Mouse (Mus musculus): ENCODE measurements around the gene Zscan26. TPM values are rescaled to one million over a fixed set of nuclear protein-coding genes. Genes with fewer than 3 reads are reported as not detected.

The Zscan26 gene
- total and polyA plus RNA-seq, 3 experiments: 3.4 to 43.6 (median 34.7) TPM

GRCm38 (mm10) chr13:21395623-21396022 lies 57.9 kb downstream of the Zscan26 start:
- ATAC-seq (ENCODE audit: extremely low read depth, insufficient number of reproducible peaks, low FRiP score, poor library complexity, severe bottlenecking) (no peak), DNase-seq (ENCODE audit: low spot score) (no peak)
- TF ChIP-seq CTCF (IDR thresholded peaks at IDR 0.05; ENCODE audit: low read depth, low read length): no peak
- no peak for TF ChIP-seq GATA2 (IDR thresholded peaks at IDR 0.05; ENCODE audit: borderline replicate concordance, low read depth, low read length)
- no peak for TF ChIP-seq GATA1 (IDR thresholded peaks at IDR 0.05; ENCODE audit: borderline replicate concordance, low read length)
- no peak for TF ChIP-seq TAL1 (conservative IDR thresholded peaks at IDR 0.05; ENCODE audit: low read depth, low read length)
- TF ChIP-seq POLR2AphosphoS5 (IDR thresholded peaks at IDR 0.05; ENCODE audit: insufficient replicate concordance, low read depth, low read length): no peak
- Histone ChIP-seq H3K36me3 (replicated peaks) (peaks cover 82% of the 10 kb centered on the region), H3K9me3 (replicated peaks) (no peaks in the 10 kb centered on the region), H3K4me3 (ENCODE audit: low read depth, low read length) (no peak overlapping the region), H3K4me1 (ENCODE audit: insufficient read depth, low read depth, low read length) (peaks cover 11% of the 10 kb centered on the region), H3K27me3 (ENCODE audit: insufficient read depth, low read length) (no peaks in the 10 kb centered on the region)

- ATAC-seq (ENCODE audit: extremely low read depth, insufficient number of reproducible peaks, low FRiP score, poor library complexity, severe bottlenecking): no peak
- no peaks in the 10 kb centered on the region for H3K27me3 ChIP-seq (ENCODE audit: insufficient read depth, low read length)
- no peak overlapping the region for H3K4me3 ChIP-seq (ENCODE audit: low read depth, low read length)
- TF ChIP-seq GATA2 (IDR thresholded peaks at IDR 0.05; ENCODE audit: borderline replicate concordance, low read depth, low read length): no peak
- TF ChIP-seq POLR2AphosphoS5 (IDR thresholded peaks at IDR 0.05; ENCODE audit: insufficient replicate concordance, low read depth, low read length): no peak
- no peak for TF ChIP-seq CTCF (IDR thresholded peaks at IDR 0.05; ENCODE audit: low read depth, low read length)
- no peak for TF ChIP-seq TAL1 (conservative IDR thresholded peaks at IDR 0.05; ENCODE audit: low read depth, low read length)
- TF ChIP-seq GATA1 (IDR thresholded peaks at IDR 0.05; ENCODE audit: borderline replicate concordance, low read length): no peak
- H3K9me3 ChIP-seq (replicated peaks): no peaks in the 10 kb centered on the region
- H3K36me3 ChIP-seq (replicated peaks): peaks cover 83% of the 10 kb centered on the region
- H3K4me1 ChIP-seq (ENCODE audit: insufficient read depth, low read depth, low read length): peaks cover 10% of the 10 kb centered on the region
- no peak for DNase-seq (ENCODE audit: low spot score)
These were observed 58.3 kb downstream of the Zscan26 start for GRCm38 (mm10) chr13:21395211-21395610.

Other genes with a start within 250 kb of the Zscan26 start
- gene Gpx5, start 161.0 kb downstream of the Zscan26 start, total RNA-seq (2014; fragmentation: Nextera tagmentation): not detected in 2 replicates
- gene Gpx5, start 161.0 kb downstream of the Zscan26 start, total RNA-seq (2017): 0.11 TPM in 1 of 2 replicates, not detected in the other
- gene Gpx5, start 161.0 kb downstream of the Zscan26 start, polyA plus RNA-seq (2012): not detected in 2 replicates
- gene Gpx6, start 141.6 kb downstream of the Zscan26 start, total RNA-seq (2014; fragmentation: Nextera tagmentation): not detected in 2 replicates
- gene Gpx6, start 141.6 kb downstream of the Zscan26 start, total RNA-seq (2017): 0.11 and 0.29 TPM in 2 replicates
- not detected in 2 replicates for gene Gpx6, start 141.6 kb downstream of the Zscan26 start, polyA plus RNA-seq (2012)
- gene Olfr1367, start 106.8 kb downstream of the Zscan26 start, total RNA-seq (2014; fragmentation: Nextera tagmentation): not detected in 2 replicates
- 0.44 TPM in 1 of 2 replicates, not detected in the other for gene Olfr1367, start 106.8 kb downstream of the Zscan26 start, total RNA-seq (2017)
- gene Olfr1367, start 106.8 kb downstream of the Zscan26 start, polyA plus RNA-seq (2012): not detected in 2 replicates
- gene Zscan12, start 90.9 kb downstream of the Zscan26 start, total RNA-seq (2014; fragmentation: Nextera tagmentation): 10.7 and 14.6 TPM in 2 replicates
- gene Zscan12, start 90.9 kb downstream of the Zscan26 start, total RNA-seq (2017): 16.2 and 16.8 TPM in 2 replicates
- 3.4 and 4.0 TPM in 2 replicates for gene Zscan12, start 90.9 kb downstream of the Zscan26 start, polyA plus RNA-seq (2012)
- 60.6 and 78.1 TPM in 2 replicates for gene Zkscan3, start 51.0 kb downstream of the Zscan26 start, total RNA-seq (2014; fragmentation: Nextera tagmentation)
- gene Zkscan3, start 51.0 kb downstream of the Zscan26 start, total RNA-seq (2017): 59.0 and 59.3 TPM in 2 replicates
- 4.6 and 5.5 TPM in 2 replicates for gene Zkscan3, start 51.0 kb downstream of the Zscan26 start, polyA plus RNA-seq (2012)
- gene Pgbd1, start 12.7 kb downstream of the Zscan26 start, total RNA-seq (2014; fragmentation: Nextera tagmentation): 5.9 and 6.8 TPM in 2 replicates
- 3.9 and 4.9 TPM in 2 replicates for gene Pgbd1, start 12.7 kb downstream of the Zscan26 start, total RNA-seq (2017)
- gene Pgbd1, start 12.7 kb downstream of the Zscan26 start, polyA plus RNA-seq (2012): 0.21 and 0.22 TPM in 2 replicates
- 2.2 TPM in 1 of 2 replicates, not detected in the other for gene Nkapl, start 14.8 kb upstream of the Zscan26 start, total RNA-seq (2014; fragmentation: Nextera tagmentation)
- 0.66 and 1.1 TPM in 2 replicates for gene Nkapl, start 14.8 kb upstream of the Zscan26 start, total RNA-seq (2017)
- gene Nkapl, start 14.8 kb upstream of the Zscan26 start, polyA plus RNA-seq (2012): 0.53 and 0.54 TPM in 2 replicates
- not detected in 2 replicates for gene Zkscan4, start 25.2 kb upstream of the Zscan26 start, total RNA-seq (2014; fragmentation: Nextera tagmentation)
- 0.05 and 0.12 TPM in 2 replicates for gene Zkscan4, start 25.2 kb upstream of the Zscan26 start, total RNA-seq (2017)
- not detected in 2 replicates for gene Zkscan4, start 25.2 kb upstream of the Zscan26 start, polyA plus RNA-seq (2012)
- gene Gm10065, start 25.7 kb upstream of the Zscan26 start, total RNA-seq (2014; fragmentation: Nextera tagmentation): not detected in 2 replicates
- gene Gm10065, start 25.7 kb upstream of the Zscan26 start, total RNA-seq (2017): 0.64 and 0.93 TPM in 2 replicates
- not detected in 2 replicates for gene Gm10065, start 25.7 kb upstream of the Zscan26 start, polyA plus RNA-seq (2012)
- gene AK157302, start 41.5 kb upstream of the Zscan26 start, total RNA-seq (2014; fragmentation: Nextera tagmentation): 1.1 and 1.7 TPM in 2 replicates
- 0.22 and 0.58 TPM in 2 replicates for gene AK157302, start 41.5 kb upstream of the Zscan26 start, total RNA-seq (2017)
- gene AK157302, start 41.5 kb upstream of the Zscan26 start, polyA plus RNA-seq (2012): 0.07 TPM in 1 of 2 replicates, not detected in the other
- gene Gm11273, start 47.7 kb upstream of the Zscan26 start, total RNA-seq (2014; fragmentation: Nextera tagmentation): 5.1 and 9.0 TPM in 2 replicates
- 9.9 and 11.6 TPM in 2 replicates for gene Gm11273, start 47.7 kb upstream of the Zscan26 start, total RNA-seq (2017)
- 38.3 and 48.1 TPM in 2 replicates for gene Gm11273, start 47.7 kb upstream of the Zscan26 start, polyA plus RNA-seq (2012)
- 36.9 and 42.1 TPM in 2 replicates for gene Zkscan8, start 77.4 kb upstream of the Zscan26 start, total RNA-seq (2014; fragmentation: Nextera tagmentation)
- 14.2 and 15.7 TPM in 2 replicates for gene Zkscan8, start 77.4 kb upstream of the Zscan26 start, total RNA-seq (2017)
- 4.3 and 5.8 TPM in 2 replicates for gene Zkscan8, start 77.4 kb upstream of the Zscan26 start, polyA plus RNA-seq (2012)
- not detected in 2 replicates for gene Olfr1366, start 89.1 kb upstream of the Zscan26 start, total RNA-seq (2014; fragmentation: Nextera tagmentation)
- gene Olfr1366, start 89.1 kb upstream of the Zscan26 start, total RNA-seq (2017): 0.23 and 0.44 TPM in 2 replicates
- not detected in 2 replicates for gene Olfr1366, start 89.1 kb upstream of the Zscan26 start, polyA plus RNA-seq (2012)
- not detected in 2 replicates for gene Olfr1535, start 106.2 kb upstream of the Zscan26 start, total RNA-seq (2014; fragmentation: Nextera tagmentation)
- gene Olfr1535, start 106.2 kb upstream of the Zscan26 start, total RNA-seq (2017): 0.06 and 0.11 TPM in 2 replicates
- gene Olfr1535, start 106.2 kb upstream of the Zscan26 start, polyA plus RNA-seq (2012): not detected in 2 replicates
- gene Olfr1364, start 128.0 kb upstream of the Zscan26 start, total RNA-seq (2014; fragmentation: Nextera tagmentation): not detected in 2 replicates
- gene Olfr1364, start 128.0 kb upstream of the Zscan26 start, total RNA-seq (2017): 0.17 and 0.27 TPM in 2 replicates
- not detected in 2 replicates for gene Olfr1364, start 128.0 kb upstream of the Zscan26 start, polyA plus RNA-seq (2012)
- gene Olfr1362, start 160.3 kb upstream of the Zscan26 start, total RNA-seq (2014; fragmentation: Nextera tagmentation): not detected in 2 replicates
- gene Olfr1362, start 160.3 kb upstream of the Zscan26 start, total RNA-seq (2017): 0.06 TPM in 1 of 2 replicates, not detected in the other
- not detected in 2 replicates for gene Olfr1362, start 160.3 kb upstream of the Zscan26 start, polyA plus RNA-seq (2012)
- not detected in 2 replicates for gene Olfr11, start 188.8 kb upstream of the Zscan26 start, total RNA-seq (2014; fragmentation: Nextera tagmentation)
- gene Olfr11, start 188.8 kb upstream of the Zscan26 start, total RNA-seq (2017): 0.05 TPM in 1 of 2 replicates, not detected in the other
- not detected in 2 replicates for gene Olfr11, start 188.8 kb upstream of the Zscan26 start, polyA plus RNA-seq (2012)
- not detected in 2 replicates for gene Olfr1361, start 209.7 kb upstream of the Zscan26 start, total RNA-seq (2014; fragmentation: Nextera tagmentation)
- gene Olfr1361, start 209.7 kb upstream of the Zscan26 start, total RNA-seq (2017): 0.05 and 0.17 TPM in 2 replicates
- not detected in 2 replicates for gene Olfr1361, start 209.7 kb upstream of the Zscan26 start, polyA plus RNA-seq (2012)
- not detected in 2 replicates for gene Olfr1360, start 223.7 kb upstream of the Zscan26 start, total RNA-seq (2014; fragmentation: Nextera tagmentation)
- not detected in 2 replicates for gene Olfr1360, start 223.7 kb upstream of the Zscan26 start, total RNA-seq (2017)
- gene Olfr1360, start 223.7 kb upstream of the Zscan26 start, polyA plus RNA-seq (2012): not detected in 2 replicates
- gene Olfr1359, start 244.4 kb upstream of the Zscan26 start, total RNA-seq (2014; fragmentation: Nextera tagmentation): not detected in 2 replicates
- 0.12 and 0.22 TPM in 2 replicates for gene Olfr1359, start 244.4 kb upstream of the Zscan26 start, total RNA-seq (2017)
- gene Olfr1359, start 244.4 kb upstream of the Zscan26 start, polyA plus RNA-seq (2012): not detected in 2 replicates

Data from G1E (cell line).